Mouse (Mus musculus): ENCODE results near the gene Sec23ip. TPM values are rescaled to one million over a fixed set of nuclear protein-coding genes. Genes with fewer than 3 reads are reported as not detected.

Gene Sec23ip
- total and polyA plus RNA-seq, 3 experiments: 16.0 to 40.1 (median 19.3) TPM

DNA sequence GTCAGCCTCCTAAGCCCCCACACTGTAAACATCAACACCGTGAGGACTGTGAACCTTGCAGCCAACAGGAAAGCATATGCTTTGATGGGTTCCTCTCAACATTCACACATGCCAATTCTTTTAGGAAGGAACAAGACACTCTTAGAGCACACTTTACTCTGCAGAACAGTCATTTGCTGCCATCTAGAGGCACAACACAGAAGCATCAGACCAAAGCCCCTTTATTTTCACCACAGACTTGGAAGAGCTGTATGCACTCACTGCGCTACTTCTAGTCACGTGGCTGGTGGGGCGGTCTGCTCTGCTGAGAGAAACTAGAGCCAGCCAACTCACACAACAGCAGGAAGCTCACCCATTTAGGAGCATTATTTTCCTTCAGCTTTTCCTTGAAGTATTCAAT lies 20.0 kb upstream of the Sec23ip start:
- peaks cover 21 to 52% of the 10 kb centered on the region in 2 experiments for H3K4me1 ChIP-seq (ENCODE audit: control insufficient read depth in 1 of 2, insufficient read depth in 2 of 2)
- dilution Hi-C loops (cut with MboI; ENCODE audit: extremely low pct_ligation_motif_present, extremely low pct_unique_long_range_greater_than_20kb, low sequenced_read_pairs): no loop called here
- peak overlapping the region; percentile 86 for H3K27ac ChIP-seq (ENCODE audit: insufficient read depth, low read depth)
- H3K9ac ChIP-seq (ENCODE audit: insufficient read depth, low read depth): peak overlapping the region; percentile 24; the same call in 1 of the 2 replicates
- peak overlapping the region; percentile 80 for H3K4me2 ChIP-seq (ENCODE audit: insufficient read depth, low read depth, poor library complexity, severe bottlenecking)
- in situ Hi-C loops (cut with MboI; ENCODE audit: low pct_ligation_motif_present, low pct_unique_long_range_greater_than_20kb, low sequenced_read_pairs): no loop called here
- TF ChIP-seq SMC3 (IDR thresholded peaks at IDR 0.05; ENCODE audit: low read depth, low read length): no peak; the same call in 1 of the 2 replicates
- peak; percentile 88 for TF ChIP-seq MYC (IDR thresholded peaks at IDR 0.05; ENCODE audit: low read depth, low read length)
- no peak for TF ChIP-seq E2F4 (IDR thresholded peaks at IDR 0.05; ENCODE audit: insufficient replicate concordance, low read depth, low read length)
- TF ChIP-seq PAX5 (IDR thresholded peaks at IDR 0.05; ENCODE audit: low read length): no peak
- TF ChIP-seq TCF12 (IDR thresholded peaks at IDR 0.05; ENCODE audit: low read depth, low read length): no peak
- no peak for TF ChIP-seq EP300 (IDR thresholded peaks at IDR 0.05; ENCODE audit: low read length)
- TF ChIP-seq ZC3H11A (IDR thresholded peaks at IDR 0.05; ENCODE audit: low read depth, low read length): no peak
- no peak for TF ChIP-seq CHD1 (IDR thresholded peaks at IDR 0.05; ENCODE audit: low read depth, low read length)
- TF ChIP-seq ZNF384 (IDR thresholded peaks at IDR 0.05; ENCODE audit: low read depth, low read length): no peak
- TF ChIP-seq JUND (conservative IDR thresholded peaks at IDR 0.05; ENCODE audit: low read depth, low read length): no peak
- no peak for TF ChIP-seq JUN (IDR thresholded peaks at IDR 0.05; ENCODE audit: insufficient read depth, low read depth, low read length)
- TF ChIP-seq GABPA (IDR thresholded peaks at IDR 0.05; ENCODE audit: insufficient replicate concordance, low read depth, low read length): no peak
- no peak for TF ChIP-seq TBP (conservative IDR thresholded peaks at IDR 0.05; ENCODE audit: low read depth, low read length)
- no peak for TF ChIP-seq MEF2A (IDR thresholded peaks at IDR 0.05; ENCODE audit: borderline replicate concordance, low read depth, low read length)
- no peak for TF ChIP-seq MAZ (IDR thresholded peaks at IDR 0.05; ENCODE audit: low read depth, low read length)
- TF ChIP-seq ZMIZ1 (IDR thresholded peaks at IDR 0.05; ENCODE audit: low read depth, low read length): no peak
- TF ChIP-seq MXI1 (IDR thresholded peaks at IDR 0.05; ENCODE audit: low read depth, low read length): peak; percentile 88
- TF ChIP-seq ZKSCAN1 (IDR thresholded peaks at IDR 0.05; ENCODE audit: borderline replicate concordance, low read depth, low read length): no peak
- no peak for TF ChIP-seq HCFC1 (IDR thresholded peaks at IDR 0.05; ENCODE audit: low read depth, low read length)
- TF ChIP-seq POLR2A (IDR thresholded peaks at IDR 0.05; ENCODE audit: low read depth, low read length): 0 out of 2 replicates have a peak, but pooled peaks have one; percentile 28
- no peak for TF ChIP-seq KAT2A (IDR thresholded peaks at IDR 0.05; ENCODE audit: insufficient replicate concordance, low read length)
- peak; percentile 90 for TF ChIP-seq USF1 (IDR thresholded peaks at IDR 0.05; ENCODE audit: low read depth, low read length)
- TF ChIP-seq CTCF (conservative IDR thresholded peaks at IDR 0.05 in 1 of 2, IDR thresholded peaks at IDR 0.05 in 1 of 2; ENCODE audit: low read depth in 2 of 2, low read length in 2 of 2): peak; percentile 69 to 81
- no peak; the same call in 1 of the 2 replicates for TF ChIP-seq UBTF (IDR thresholded peaks at IDR 0.05; ENCODE audit: low read depth, low read length)
- no peak for TF ChIP-seq CHD2 (IDR thresholded peaks at IDR 0.05; ENCODE audit: low read length)
- peak; percentile 86 for TF ChIP-seq USF2 (conservative IDR thresholded peaks at IDR 0.05; ENCODE audit: low read depth, low read length)
- peak; percentile 91 for TF ChIP-seq MAX (IDR thresholded peaks at IDR 0.05; ENCODE audit: low read length)
- no peak for TF ChIP-seq NELFE (IDR thresholded peaks at IDR 0.05; ENCODE audit: low read depth, low read length)
- no peak for TF ChIP-seq POLR2AphosphoS2 (IDR thresholded peaks at IDR 0.05; ENCODE audit: low read depth, low read length)
- TF ChIP-seq NRF1 (IDR thresholded peaks at IDR 0.05; ENCODE audit: low read depth, low read length): 0 out of 2 replicates have a peak, but pooled peaks have one; percentile 7
- TF ChIP-seq ELF1 (IDR thresholded peaks at IDR 0.05; ENCODE audit: low read depth, low read length): no peak
- TF ChIP-seq IRF4 (IDR thresholded peaks at IDR 0.05; ENCODE audit: low read depth, low read length): no peak
- TF ChIP-seq RCOR1 (conservative IDR thresholded peaks at IDR 0.05; ENCODE audit: low read depth, low read length): no peak
- no peak for TF ChIP-seq MAFK (IDR thresholded peaks at IDR 0.05; ENCODE audit: insufficient replicate concordance, low read length)
- TF ChIP-seq RAD21 (IDR thresholded peaks at IDR 0.05; ENCODE audit: low read depth, low read length): peak; percentile 77
- TF ChIP-seq BHLHE40 (IDR thresholded peaks at IDR 0.05; ENCODE audit: low read depth, low read length): peak; percentile 89
- no peak for TF ChIP-seq ETS1 (conservative IDR thresholded peaks at IDR 0.05; ENCODE audit: low read depth, low read length)
- TF ChIP-seq SIN3A (IDR thresholded peaks at IDR 0.05; ENCODE audit: low read length): no peak; the same call in 1 of the 2 replicates
- H3K4me3 ChIP-seq (replicated peaks in 1 of 3; ENCODE audit: low read depth in 2 of 3, low read length in 2 of 3, poor library complexity in 1 of 3): peak overlapping the region in 2 of 3 experiments; percentile 31 to 43
- peaks cover 27 to 46% of the 10 kb centered on the region in 2 experiments for H3K36me3 ChIP-seq (replicated peaks in 1 of 2; ENCODE audit: control insufficient read depth in 1 of 2, insufficient read depth in 1 of 2, low read length in 1 of 2)
- DNase-seq (ENCODE audit: extremely low read depth): peak; percentile 92
- H3K9me3 ChIP-seq (replicated peaks; ENCODE audit: low read length): no peaks in the 10 kb centered on the region
- H3K27me3 ChIP-seq (replicated peaks): no peaks in the 10 kb centered on the region
- peaks cover 26% of the 10 kb centered on the region for H3K79me2 ChIP-seq (replicated peaks; ENCODE audit: control insufficient read depth, extremely low read depth, insufficient read depth, poor library complexity, severe bottlenecking)

All from CH12.LX (cell line).